Mouse (Mus musculus) cortical plate, adult 2 months (tissue): ENCODE measurements around the gene S100a9. TPM values are rescaled to one million over a fixed set of nuclear protein-coding genes. Genes with fewer than 3 reads are reported as not detected.
A peak's percentile ranks its signal among the peaks of the same experiment; 100 is the strongest.

Source experiments
- H3K27ac ChIP-seq: fragments of 200-500 bp; 2 replicates; pipeline ENCODE4 v1.5.1; 2012; ENCODE audit warnings: low read length, control low read depth, inconsistent platforms; ENCODE audit not compliant: insufficient read depth
- H3K4me1 ChIP-seq: fragments of 200-500 bp; 2 replicates; pipeline ENCODE4 v1.6.1; 2011; ENCODE audit warnings: low read length; ENCODE audit not compliant: control insufficient read depth, insufficient read depth
- H3K4me3 ChIP-seq: fragments of 200-500 bp; 2 replicates; pipeline ENCODE4 v1.5.1; 2011; ENCODE audit warnings: mild to moderate bottlenecking, low read length, control low read depth; ENCODE audit not compliant: insufficient read depth
- CTCF ChIP-seq: fragments of 200-500 bp; IDR thresholded peaks from 2 replicates; pipeline ENCODE4 v1.5.1; 2011; ENCODE audit warnings: mild to moderate bottlenecking, control low read depth, low read length; ENCODE audit not compliant: insufficient read depth; ENCODE audit errors: extremely low read depth
- POLR2A ChIP-seq: fragments of 200-500 bp; IDR thresholded peaks from 2 replicates; pipeline ENCODE4 v1.6.1; 2011; ENCODE audit warnings: mild to moderate bottlenecking, low read length, control low read depth; ENCODE audit not compliant: insufficient read depth; ENCODE audit errors: extremely low read depth
- polyA plus RNA-seq: library from polyadenylated mRNA; depleted of rRNA; stranded (reverse); fragments of >200 nt; gene quantifications from 2 replicates; pipeline ENCODE4 v1.2.3, GENCODE M21; 2012; rRNA removed

S100a9 gene
- polyA plus RNA-seq, 1 experiment = 2.2 TPM

DNA sequence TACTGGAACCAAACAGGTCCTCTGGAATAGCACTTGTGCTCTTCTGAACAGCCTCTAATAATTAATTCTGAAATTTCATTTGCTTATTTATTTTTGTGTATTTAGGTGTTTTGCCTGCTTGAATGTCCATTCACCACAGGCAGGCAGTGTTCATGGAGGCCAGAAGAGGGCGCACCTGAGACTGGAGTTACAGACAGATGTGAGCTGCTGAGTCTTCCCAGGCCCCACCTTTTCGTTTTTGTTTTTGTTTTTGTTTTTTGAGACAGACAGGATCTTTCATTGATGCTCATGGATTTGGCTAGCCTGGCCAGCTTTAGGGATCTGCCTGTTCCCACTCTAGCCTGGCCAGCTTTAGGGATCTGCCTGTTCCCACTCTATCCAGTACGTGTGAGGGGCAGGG lies 51.3 kb downstream of the S100a9 start:
- Histone ChIP-seq H3K4me1 (peaks cover 2% of the 10 kb centered on the region; the same call in 1 of the 2 replicates), H3K27ac (no peak overlapping the region), H3K4me3 (no peak overlapping the region)
- TF ChIP-seq CTCF (peak; percentile 56), POLR2A (no peak)

Other genes starting within 250 kb of the S100a9 start
- 3.3 and 4.7 TPM in 2 replicates for gene Npr1, start 229.9 kb downstream of the S100a9 start, polyA plus RNA-seq
- 78.7 and 79.5 TPM in 2 replicates for gene Ilf2, start 219.6 kb downstream of the S100a9 start, polyA plus RNA-seq
- gene Snapin, start 204.7 kb downstream of the S100a9 start, polyA plus RNA-seq = 65.0 and 73.2 TPM in 2 replicates
- 126 and 131 TPM in 2 replicates for gene Chtop, start 186.2 kb downstream of the S100a9 start, polyA plus RNA-seq
- gene S100a1, start 181.3 kb downstream of the S100a9 start, polyA plus RNA-seq = 265 and 281 TPM in 2 replicates
- gene S100a13, start 181.3 kb downstream of the S100a9 start, polyA plus RNA-seq = 74.0 and 74.6 TPM in 2 replicates
- not detected in 2 replicates for gene S100a14, start 168.9 kb downstream of the S100a9 start, polyA plus RNA-seq
- 116 and 134 TPM in 2 replicates for gene S100a16, start 158.5 kb downstream of the S100a9 start, polyA plus RNA-seq
- 1.9 and 2.0 TPM in 2 replicates for gene S100a3, start 135.1 kb downstream of the S100a9 start, polyA plus RNA-seq
- not detected in 2 replicates for gene S100a2, start 105.5 kb downstream of the S100a9 start, polyA plus RNA-seq
- gene Gm42674, start 93.8 kb downstream of the S100a9 start, polyA plus RNA-seq = not detected in 2 replicates
- 10.9 and 13.4 TPM in 2 replicates for gene S100a4, start 92.0 kb downstream of the S100a9 start, polyA plus RNA-seq
- gene S100a5, start 87.2 kb downstream of the S100a9 start, polyA plus RNA-seq = not detected in 2 replicates
- 51.5 and 66.4 TPM in 2 replicates for gene S100a6, start 82.8 kb downstream of the S100a9 start, polyA plus RNA-seq
- gene S100a7a, start 41.7 kb downstream of the S100a9 start, polyA plus RNA-seq = 1.0 and 1.1 TPM in 2 replicates
- 0.95 and 1.8 TPM in 2 replicates for gene S100a8, start 26.7 kb downstream of the S100a9 start, polyA plus RNA-seq
- gene Pglyrp4, start 31.2 kb upstream of the S100a9 start, polyA plus RNA-seq = not detected in 2 replicates
- gene Gm5849, start 82.2 kb upstream of the S100a9 start, polyA plus RNA-seq = not detected in 2 replicates